Mouse (Mus musculus) liver, adult (tissue): ENCODE measurements around the gene Setd5.

ENCODE experiments used
- GATA4 ChIP-seq: IDR thresholded peaks from 2 replicates; pipeline ENCODE4 v1.6.1; 2014; ENCODE audit warnings: mild to moderate bottlenecking, low read length; ENCODE audit not compliant: insufficient replicate concordance

Setd5 gene

GRCm38 (mm10) chr6:113179195-113179733 lies 102.1 kb downstream of the Setd5 start:
- no peak for TF ChIP-seq GATA4

- TF ChIP-seq GATA4: no peak
Measured at GRCm38 (mm10) chr6:113184163-113184562, 107.0 kb downstream of the Setd5 start.

DNA sequence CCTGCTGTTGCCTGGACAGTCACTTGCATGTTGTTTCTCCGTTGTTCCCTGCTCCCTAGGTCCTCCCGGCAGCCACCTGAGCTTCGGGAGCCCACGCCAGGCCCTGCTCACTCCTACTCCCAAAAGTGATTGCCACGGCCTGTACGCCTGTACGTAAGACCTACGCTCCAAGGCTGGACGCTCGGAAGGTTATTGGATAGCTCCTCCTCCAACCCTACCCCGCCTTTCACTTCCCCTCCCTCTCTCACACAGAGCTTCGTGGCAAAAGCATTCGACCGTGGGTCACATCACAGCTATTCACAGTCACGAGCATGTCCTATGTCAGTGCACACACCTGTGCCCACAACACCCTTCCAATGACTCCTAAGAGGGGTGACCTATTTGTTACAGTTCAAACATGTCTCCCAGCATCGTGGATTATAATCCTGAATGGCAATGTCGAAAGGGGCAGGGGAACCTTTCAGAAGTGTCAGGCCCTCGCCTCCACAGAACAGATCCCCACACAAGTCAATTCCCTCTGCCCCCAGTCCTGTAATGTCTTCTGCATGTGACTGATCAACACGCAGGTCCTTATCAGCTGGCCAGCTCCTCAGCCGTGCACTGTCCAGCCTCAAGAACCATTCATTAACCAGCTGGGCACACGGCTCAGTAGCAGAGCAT lies 107.8 kb downstream of the Setd5 start:
- no peak for TF ChIP-seq GATA4

- no peak for TF ChIP-seq GATA4
Measured at GRCm38 (mm10) chr6:113193765-113194460, 116.7 kb downstream of the Setd5 start.

- TF ChIP-seq GATA4: no peak
Measured at GRCm38 (mm10) chr6:113194517-113194840, 117.3 kb downstream of the Setd5 start.

DNA sequence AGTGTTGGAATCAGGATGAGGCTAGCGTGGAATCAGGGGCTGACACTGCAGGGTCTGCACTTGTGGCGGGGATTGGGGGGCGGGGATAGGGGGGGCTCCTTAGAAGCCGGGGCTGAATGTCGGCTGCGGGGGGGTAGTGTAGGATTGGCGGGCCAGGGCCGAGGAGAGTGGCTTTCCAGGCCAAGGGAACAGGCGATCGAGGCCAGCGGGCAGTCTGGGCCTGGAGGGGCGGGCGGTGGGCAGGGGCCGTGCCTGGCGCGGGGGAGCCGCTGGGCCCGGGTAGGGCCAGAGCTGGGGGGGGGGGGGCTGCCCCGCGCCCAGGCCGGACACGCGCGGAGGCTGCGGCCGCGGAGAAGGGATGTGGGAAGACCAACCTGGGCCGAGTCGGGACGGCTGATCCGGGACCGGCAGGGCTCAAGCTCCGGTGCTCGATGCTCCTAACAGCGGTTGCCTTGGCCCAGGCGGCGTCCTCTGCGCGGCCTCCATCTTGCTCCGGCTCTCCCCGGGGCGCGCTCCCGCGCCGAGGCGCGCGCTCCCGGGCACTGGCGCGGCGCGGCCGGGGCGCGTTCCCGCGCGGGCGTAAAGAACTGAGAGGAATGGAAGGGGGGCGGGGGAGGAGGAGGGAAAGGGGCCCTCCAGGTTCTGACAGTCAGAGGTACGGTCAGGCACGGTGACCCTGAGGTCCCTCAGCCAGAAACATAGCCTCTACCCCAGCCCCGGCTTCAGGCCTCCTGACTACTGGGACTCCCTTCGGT lies 117.9 kb downstream of the Setd5 start, which contains the start of gene Lhfpl4:
TSS of gene Lhfpl4 (minus strand) at position 544 of the 755 bp plus-strand sequence.
- TF ChIP-seq GATA4: no peak

DNA sequence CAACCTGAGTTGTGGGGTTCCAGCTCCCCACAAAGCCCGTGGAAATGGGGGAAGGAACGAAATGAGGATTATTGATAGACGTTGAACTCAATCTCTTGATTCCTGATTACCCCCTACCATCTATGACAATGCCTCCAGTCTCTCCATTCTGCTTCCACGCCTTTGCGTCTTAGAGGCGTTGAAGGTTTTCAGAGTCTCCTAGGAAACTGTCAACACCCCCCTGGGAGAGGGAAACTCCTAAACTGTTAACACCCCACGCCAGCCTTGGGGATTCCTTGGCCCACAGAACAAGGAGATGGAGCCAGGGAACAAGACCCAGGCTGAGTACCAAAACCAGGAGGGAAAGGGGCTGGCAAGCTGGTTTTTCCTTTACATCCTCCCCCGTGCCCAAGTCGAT lies 118.4 kb downstream of the Setd5 start:
- TF ChIP-seq GATA4: no peak
